Mouse (Mus musculus) neural tube, embryonic 14.5 days (tissue): ENCODE results near the gene 1600014C23Rik. TPM values are rescaled to one million over a fixed set of nuclear protein-coding genes. Genes with fewer than 3 reads are reported as not detected.
A peak's percentile ranks its signal among the peaks of the same experiment; 100 is the strongest.

ENCODE experiments used
- ATAC-seq: fragments of 200-750 bp; cut with Nextera tagmentation; 2 replicates; pipeline ENCODE4 v1.8.0; 2017; ENCODE audit warnings: low read depth, mild to moderate bottlenecking, moderate TSS enrichment, moderate library complexity
- H3K27ac ChIP-seq: fragments of 300-500 bp; sonication (generic); 2 replicates; pipeline ENCODE4 v1.5.1; 2014; ENCODE audit warnings: low read depth, mild to moderate bottlenecking, control low read depth, low read length, moderate library complexity, mixed read lengths
- H3K27me3 ChIP-seq: fragments of 300-500 bp; sonication (generic); 2 replicates; pipeline ENCODE4 v1.6.1; 2014; ENCODE audit warnings: low read length; ENCODE audit not compliant: control insufficient read depth, insufficient read depth
- H3K36me3 ChIP-seq: fragments of 300-500 bp; sonication (generic); 2 replicates; pipeline ENCODE4 v1.6.1; 2014; ENCODE audit warnings: low read length, mixed read lengths; ENCODE audit not compliant: control insufficient read depth, insufficient read depth
- H3K4me1 ChIP-seq: fragments of 300-500 bp; sonication (generic); 2 replicates; pipeline ENCODE4 v1.6.1; 2014; ENCODE audit warnings: low read length; ENCODE audit not compliant: control insufficient read depth, insufficient read depth
- H3K4me2 ChIP-seq: fragments of 300-500 bp; sonication (generic); 2 replicates; pipeline ENCODE4 v1.6.1; 2014; ENCODE audit warnings: mild to moderate bottlenecking, low read depth, low read length, control low read depth
- H3K4me3 ChIP-seq: fragments of 300-500 bp; sonication (generic); 2 replicates; pipeline ENCODE4 v1.5.1; 2014; ENCODE audit warnings: low read depth, low read length, control low read depth, mixed read lengths
- H3K9ac ChIP-seq: fragments of 300-500 bp; sonication (generic); replicated peaks from 2 replicates; pipeline ENCODE4 v1.6.1; 2014; ENCODE audit warnings: low read depth, mild to moderate bottlenecking, control low read depth, low read length, mixed read lengths
- H3K9me3 ChIP-seq: fragments of 300-500 bp; sonication (generic); 2 replicates; pipeline ENCODE4 v1.6.1; 2016; ENCODE audit warnings: low read length; ENCODE audit not compliant: control insufficient read depth
- WGBS: fragments of 180-500 bp; shearing (Covaris S2); extraction: QIAGEN DNeasy Blood & Tissue Kit; methylation state at CpG from one replicate; pipeline ENCODE4 v1.1.7; 2014; 5-methylcytosine and 5-hydroxymethylcytosine counted together
- polyA plus RNA-seq: library from polyadenylated mRNA; unstranded; fragments of >200 nt; fragmentation: Nextera tagmentation; extraction: Ambion mirVana; gene quantifications from 2 replicates; pipeline ENCODE4 v1.2.1, GENCODE M21; 2014

The 1600014C23Rik gene
- polyA plus RNA-seq, 1 experiment from 2014 or later = not detected

- Histone ChIP-seq H3K9ac (no peak overlapping the region), H3K9me3 (no peaks in the 10 kb centered on the region), H3K4me3 (no peak overlapping the region), H3K27ac (no peak overlapping the region; the same call in 1 of the 2 replicates), H3K4me2 (no peak overlapping the region), H3K36me3 (no peaks in the 10 kb centered on the region), H3K27me3 (no peaks in the 10 kb centered on the region), H3K4me1 (0 out of 2 replicates have a peak, but pooled peaks cover 3% of the 10 kb centered on the region)
- WGBS = 82% methylated on average over 10 of the region's 10 CpGs
- ATAC-seq = 0 out of 2 replicates have a peak, but pooled peaks have one; percentile 3
Measured at GRCm38 (mm10) chr17:45724574-45724921, 9.1 kb downstream of the 1600014C23Rik start.

- H3K36me3 ChIP-seq = no peaks in the 10 kb centered on the region
- H3K27me3 ChIP-seq = no peaks in the 10 kb centered on the region
- peak overlapping the region; percentile 82 for H3K27ac ChIP-seq
- H3K9me3 ChIP-seq = no peaks in the 10 kb centered on the region
- 0 out of 2 replicates have a peak, but pooled peaks cover 3% of the 10 kb centered on the region for H3K4me1 ChIP-seq
- peak overlapping the region; percentile 53 for H3K4me2 ChIP-seq
- H3K9ac ChIP-seq = peak overlapping the region; percentile 65
- WGBS = 3% methylated on average over 25 of the region's 25 CpGs
- ATAC-seq = peak; percentile 80
- H3K4me3 ChIP-seq = peak overlapping the region; percentile 40
Measured at GRCm38 (mm10) chr17:45723732-45724573, 9.7 kb downstream of the 1600014C23Rik start.

GRCm38 (mm10) chr17:45718323-45718722 is 15.3 kb downstream of the 1600014C23Rik start:
- Histone ChIP-seq H3K4me1 (0 out of 2 replicates have a peak, but pooled peaks cover 2% of the 10 kb centered on the region), H3K27me3 (no peaks in the 10 kb centered on the region), H3K36me3 (no peaks in the 10 kb centered on the region), H3K4me3 (no peak overlapping the region), H3K4me2 (no peak overlapping the region), H3K27ac (no peak overlapping the region), H3K9me3 (no peaks in the 10 kb centered on the region), H3K9ac (no peak overlapping the region)
- WGBS = 16% methylated on average over 10 of the region's 10 CpGs
- no peak for ATAC-seq

- Histone ChIP-seq H3K27me3 (no peaks in the 10 kb centered on the region), H3K36me3 (no peaks in the 10 kb centered on the region), H3K4me2 (no peak overlapping the region), H3K4me3 (no peak overlapping the region), H3K9ac (no peak overlapping the region), H3K9me3 (no peaks in the 10 kb centered on the region), H3K4me1 (no peaks in the 10 kb centered on the region), H3K27ac (no peak overlapping the region)
- ATAC-seq = no peak
- WGBS = 59% methylated on average over 3 of the region's 3 CpGs
Measured at GRCm38 (mm10) chr17:45711525-45711924, 22.1 kb downstream of the 1600014C23Rik start.

GRCm38 (mm10) chr17:45710407-45710806 is 23.2 kb downstream of the 1600014C23Rik start:
- H3K9me3 ChIP-seq = no peaks in the 10 kb centered on the region
- no peak overlapping the region for H3K9ac ChIP-seq
- H3K27me3 ChIP-seq = no peaks in the 10 kb centered on the region
- no peak for ATAC-seq
- 74% methylated on average over 8 of the region's 8 CpGs for WGBS
- H3K4me2 ChIP-seq = no peak overlapping the region
- H3K4me1 ChIP-seq = no peaks in the 10 kb centered on the region
- no peak overlapping the region for H3K4me3 ChIP-seq
- H3K36me3 ChIP-seq = no peaks in the 10 kb centered on the region
- H3K27ac ChIP-seq = no peak overlapping the region

GRCm38 (mm10) chr17:45709829-45710228 is 23.8 kb downstream of the 1600014C23Rik start:
- ATAC-seq = no peak
- no peak overlapping the region for H3K27ac ChIP-seq
- no peak overlapping the region for H3K4me2 ChIP-seq
- no peaks in the 10 kb centered on the region for H3K4me1 ChIP-seq
- H3K27me3 ChIP-seq = no peaks in the 10 kb centered on the region
- 60% methylated on average over 3 of the region's 3 CpGs for WGBS
- no peaks in the 10 kb centered on the region for H3K9me3 ChIP-seq
- H3K4me3 ChIP-seq = no peak overlapping the region
- no peak overlapping the region for H3K9ac ChIP-seq
- H3K36me3 ChIP-seq = no peaks in the 10 kb centered on the region

- 87% methylated on average over 8 of the region's 8 CpGs for WGBS
- no peak overlapping the region for H3K9ac ChIP-seq
- H3K4me3 ChIP-seq = no peak overlapping the region
- no peaks in the 10 kb centered on the region for H3K4me1 ChIP-seq
- no peaks in the 10 kb centered on the region for H3K36me3 ChIP-seq
- H3K9me3 ChIP-seq = no peaks in the 10 kb centered on the region
- no peaks in the 10 kb centered on the region for H3K27me3 ChIP-seq
- no peak overlapping the region for H3K4me2 ChIP-seq
- ATAC-seq = no peak
- H3K27ac ChIP-seq = no peak overlapping the region
Measured at GRCm38 (mm10) chr17:45708179-45708578, 25.5 kb downstream of the 1600014C23Rik start.

GRCm38 (mm10) chr17:45707376-45707775 is 26.3 kb downstream of the 1600014C23Rik start:
- ATAC-seq = no peak
- H3K27ac ChIP-seq = no peak overlapping the region
- no peak overlapping the region for H3K9ac ChIP-seq
- no peaks in the 10 kb centered on the region for H3K4me1 ChIP-seq
- H3K4me3 ChIP-seq = no peak overlapping the region
- H3K36me3 ChIP-seq = no peaks in the 10 kb centered on the region
- H3K27me3 ChIP-seq = no peaks in the 10 kb centered on the region
- no peaks in the 10 kb centered on the region for H3K9me3 ChIP-seq
- WGBS = 41% methylated on average over 3 of the region's 3 CpGs
- H3K4me2 ChIP-seq = no peak overlapping the region

- Histone ChIP-seq H3K27ac (no peak overlapping the region), H3K36me3 (no peaks in the 10 kb centered on the region), H3K9ac (no peak overlapping the region), H3K27me3 (no peaks in the 10 kb centered on the region), H3K9me3 (no peaks in the 10 kb centered on the region), H3K4me3 (no peak overlapping the region), H3K4me2 (no peak overlapping the region), H3K4me1 (no peaks in the 10 kb centered on the region)
- no peak for ATAC-seq
- WGBS = 59% methylated on average over 5 of the region's 5 CpGs
Measured at GRCm38 (mm10) chr17:45706796-45707195, 26.8 kb downstream of the 1600014C23Rik start.
